Mouse (Mus musculus) right cerebral cortex, postnatal 36 days (tissue): ENCODE data around the gene Atp6v0e2.

ENCODE experiments used
- DNase-seq, 2 experiments: peaks; one replicate each; pipeline ENCODE4 v3.0.0; 2022; ENCODE audit warnings: low spot score in 2 of 2, mixed read lengths in 1 of 2

The Atp6v0e2 gene

DNA sequence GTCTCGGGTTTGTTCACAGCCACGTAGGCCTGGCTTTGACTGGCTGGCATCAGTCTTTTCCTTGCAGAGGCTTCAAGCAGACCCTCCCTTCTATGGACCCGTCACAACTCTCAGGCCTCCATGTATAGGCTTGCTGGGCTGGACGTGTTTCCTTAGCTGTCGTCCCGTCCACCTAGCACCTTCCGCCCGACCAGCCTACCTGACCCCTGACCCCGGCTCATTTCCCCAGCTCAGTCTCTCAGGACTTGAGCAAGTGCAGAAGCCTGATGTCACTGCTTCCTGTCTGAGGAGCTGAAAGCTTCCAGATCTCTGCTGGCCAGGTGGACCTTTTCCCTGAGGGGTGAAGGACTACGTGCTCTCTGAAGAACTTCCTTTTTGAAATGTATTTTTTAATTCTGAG, 35.9 kb downstream of the Atp6v0e2 start:
- no peak for DNase-seq

DNA sequence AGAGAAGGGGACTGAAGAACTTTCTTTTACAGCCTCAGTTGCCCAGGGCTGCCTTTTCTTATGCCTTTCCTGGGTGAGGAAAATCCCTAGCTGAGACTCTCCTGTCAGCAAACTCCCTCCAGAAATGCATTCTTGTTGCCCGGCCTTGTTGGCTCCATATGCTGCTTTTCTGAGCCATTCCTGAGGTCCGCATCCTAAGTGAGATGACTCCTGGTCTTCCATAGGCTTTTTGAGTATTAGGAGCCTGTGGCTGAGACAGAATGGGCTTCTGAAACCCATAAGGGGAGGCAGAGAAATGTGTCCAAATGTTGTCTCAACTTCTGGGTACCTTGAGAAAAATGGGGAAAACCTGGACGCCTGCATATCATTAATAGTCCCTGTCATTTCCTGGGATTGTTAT, 36.6 kb downstream of the Atp6v0e2 start:
- DNase-seq, result no peak

DNA sequence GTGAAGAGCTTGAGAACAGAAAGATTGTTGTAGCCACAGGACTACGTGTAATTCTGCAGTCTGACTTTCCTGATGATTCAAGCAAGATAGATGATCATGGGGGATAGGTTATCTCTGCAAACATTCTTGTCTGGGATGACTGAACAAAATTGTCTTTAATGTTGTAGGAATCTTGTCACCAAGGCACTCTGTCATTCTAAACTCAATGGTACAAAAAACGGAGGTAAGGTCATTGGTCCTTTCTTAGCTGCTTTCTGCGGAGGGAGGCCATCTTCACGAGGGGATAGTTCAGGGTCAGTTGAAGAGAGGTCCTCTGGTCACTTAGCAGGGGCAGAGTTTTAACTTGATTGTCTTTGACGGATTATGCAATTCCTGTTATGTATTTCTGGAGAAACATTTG, 41.3 kb downstream of the Atp6v0e2 start:
- no peak for DNase-seq

DNA sequence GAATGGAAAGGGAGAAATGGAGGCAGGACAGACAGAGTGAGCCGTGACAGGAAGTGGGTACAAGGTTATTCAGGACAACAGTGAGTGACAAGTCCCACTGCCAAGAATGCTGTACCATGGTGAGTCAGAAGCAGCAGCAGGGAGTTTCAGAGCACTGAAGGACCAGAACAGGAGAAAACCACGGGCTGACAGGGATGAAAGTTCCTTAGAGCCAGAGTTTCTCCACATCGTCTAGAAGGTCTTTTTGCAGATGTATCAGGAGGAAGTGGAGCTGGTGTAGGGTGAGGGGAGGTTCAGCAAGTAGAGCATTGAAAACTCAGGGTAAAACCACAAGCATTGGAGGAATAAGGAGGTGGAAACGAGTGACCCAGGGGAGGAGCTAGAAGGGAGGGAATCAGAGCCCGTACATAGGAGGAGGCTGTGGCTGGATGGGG, 41.8 kb downstream of the Atp6v0e2 start:
- no peak for DNase-seq

DNA sequence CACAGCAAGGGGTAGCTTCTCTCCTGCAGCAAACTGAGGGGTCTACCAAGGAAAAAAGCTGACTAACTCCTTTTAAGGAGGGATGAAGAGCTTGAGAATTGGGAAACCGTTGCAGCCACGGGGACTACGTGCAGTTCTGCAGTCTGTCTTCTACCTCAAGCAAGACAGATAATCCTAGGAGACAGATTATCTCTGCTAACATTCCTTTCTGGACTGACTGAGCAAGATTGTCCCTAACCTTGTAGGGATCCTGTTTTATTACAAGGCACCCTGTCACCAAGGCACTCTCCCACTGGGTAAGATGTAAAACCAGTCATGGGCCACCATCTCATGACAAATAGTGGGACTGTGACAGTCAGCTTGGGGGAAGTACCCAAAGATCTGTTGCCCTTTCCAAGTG, 43.8 kb downstream of the Atp6v0e2 start:
- DNase-seq, result no peak

- DNase-seq, result no peak
These were observed 44.6 kb downstream of the Atp6v0e2 start for GRCm38 (mm10) chr6:48582037-48582436.

DNA sequence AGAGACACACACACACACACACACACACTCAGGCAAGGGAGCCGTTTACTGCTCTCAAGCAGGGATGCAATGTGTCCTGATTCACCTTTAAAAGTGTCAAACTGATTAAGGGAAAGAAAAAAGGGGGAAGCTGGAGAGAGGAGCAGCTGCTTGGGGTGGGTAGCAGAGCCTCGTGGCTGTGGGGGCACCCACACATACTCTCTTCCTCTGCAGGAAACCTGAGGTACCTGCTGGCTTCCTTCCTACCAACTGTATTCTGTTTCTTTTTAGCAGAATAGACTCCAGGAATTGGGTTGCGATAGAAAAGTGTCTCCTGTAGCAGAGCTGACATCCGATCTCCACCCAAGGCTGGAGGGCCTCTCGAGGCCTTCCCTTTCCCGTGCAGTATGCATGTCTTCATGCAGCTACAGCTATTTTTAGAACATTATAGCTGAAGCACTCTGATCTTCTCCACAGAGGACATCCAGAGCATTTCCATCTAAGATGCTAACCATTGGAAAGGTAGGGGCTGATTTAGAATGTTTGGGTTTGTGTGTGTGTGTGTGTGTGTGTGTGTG, 51.9 kb downstream of the Atp6v0e2 start, which contains the start of gene Gm45021:
TSS of gene Gm45021 (plus strand) at position 417 of the 557 bp plus-strand sequence.
- DNase-seq, result no peak
